In the genomic region with DNA sequence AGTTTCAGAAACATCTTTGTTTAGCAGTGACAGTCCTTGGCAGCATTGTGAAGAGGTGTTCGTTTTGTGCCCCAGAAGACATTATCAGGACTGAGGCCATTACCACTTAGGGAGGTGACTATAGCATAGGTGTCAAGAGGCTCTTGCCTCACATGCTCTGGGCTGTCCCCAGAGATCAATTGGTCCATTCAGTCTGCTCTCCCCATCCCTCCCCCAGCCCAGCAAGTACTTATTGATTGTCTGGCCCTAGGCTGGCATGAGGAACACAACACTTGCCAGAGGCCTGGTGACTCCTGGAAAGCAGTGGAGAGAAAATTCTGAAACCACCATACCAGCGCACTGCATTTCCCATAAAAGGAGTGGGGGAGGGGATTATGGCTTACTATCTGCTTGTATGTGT, we compare ENCODE assay signal across 32 mouse cellular contexts. TPM values are rescaled to one million over a fixed set of nuclear protein-coding genes. Genes with fewer than 3 reads are reported as not detected.
"Had no signal": no experiment of that assay in that cellular context is flagged by ENCODE, and none has a peak within 500 bp of the region (broad histone marks: within the 10 kb centered on the region; RNA-seq: fewer than 3 reads in every experiment).

No protein-coding gene starts in this region.

- H3K4me1 ChIP-seq: embryonic facial prominence, embryonic 10.5 days; embryonic facial prominence, embryonic 12.5 days; embryonic facial prominence, embryonic 13.5 days; embryonic facial prominence, embryonic 15.5 days; forebrain, embryonic 10.5 days; forebrain, embryonic 12.5 days; forebrain, embryonic 13.5 days; forebrain, embryonic 15.5 days had no signal

- DNase-seq: cerebellum, adult 2 months; cerebellum, adult 8-10 months; cerebellum, adult 9-10 months; cerebellum, adult 9-11 months; cerebellum, postnatal 10 days; cerebellum, postnatal 14 days; cerebellum, postnatal 25 days; cerebellum, postnatal 36 days; embryo, embryonic 11 days; forebrain, postnatal 0 days; gastrocnemius, adult 2 months; gastrocnemius, postnatal 10 days; gastrocnemius, postnatal 14 days; gastrocnemius, postnatal 25 days; gastrocnemius, postnatal 36 days; heart, adult 11 months; heart, adult 18-20 months; heart, adult 2 months had no signal

- H3K27me3 ChIP-seq: embryonic facial prominence, embryonic 12.5 days; embryonic facial prominence, embryonic 13.5 days; embryonic facial prominence, embryonic 15.5 days; forebrain, embryonic 12.5 days; forebrain, embryonic 13.5 days; forebrain, embryonic 15.5 days had no signal

- H3K4me2 ChIP-seq: embryonic facial prominence, embryonic 12.5 days; embryonic facial prominence, embryonic 13.5 days; embryonic facial prominence, embryonic 15.5 days; forebrain, embryonic 12.5 days; forebrain, embryonic 13.5 days; forebrain, embryonic 15.5 days had no signal

- H3K9me3 ChIP-seq: embryonic facial prominence, embryonic 10.5 days; embryonic facial prominence, embryonic 12.5 days; embryonic facial prominence, embryonic 13.5 days; embryonic facial prominence, embryonic 15.5 days; forebrain, embryonic 10.5 days; forebrain, embryonic 12.5 days; forebrain, embryonic 13.5 days; forebrain, embryonic 15.5 days had no signal

- H3K27ac ChIP-seq: embryonic facial prominence, embryonic 10.5 days; embryonic facial prominence, embryonic 12.5 days; embryonic facial prominence, embryonic 13.5 days; embryonic facial prominence, embryonic 15.5 days; forebrain, embryonic 10.5 days; forebrain, embryonic 12.5 days; forebrain, embryonic 13.5 days; forebrain, embryonic 15.5 days; gastrocnemius, adult 2 months; heart, adult 2 months had no signal

- H3K4me3 ChIP-seq: embryonic facial prominence, embryonic 10.5 days; embryonic facial prominence, embryonic 12.5 days; embryonic facial prominence, embryonic 13.5 days; embryonic facial prominence, embryonic 15.5 days; erythroblast, embryonic 14.5 days; forebrain, embryonic 10.5 days; forebrain, embryonic 12.5 days; forebrain, embryonic 13.5 days; forebrain, embryonic 15.5 days; gastrocnemius, adult 2 months; heart, adult 2 months had no signal

- ATAC-seq: forebrain, embryonic 13.5 days; forebrain, embryonic 14.5 days; forebrain, embryonic 15.5 days; forebrain, embryonic 16.5 days; forebrain, postnatal 0 days had no signal

- H3K9ac ChIP-seq: embryonic facial prominence, embryonic 12.5 days; embryonic facial prominence, embryonic 13.5 days; embryonic facial prominence, embryonic 15.5 days; forebrain, embryonic 12.5 days; forebrain, embryonic 13.5 days; forebrain, embryonic 15.5 days; forebrain, postnatal 0 days had no signal

RNA-seq across cellular contexts. Expression of gene Slc4a3, which starts 8.5 kb away (rescaled TPM):
- total RNA-seq: granulocyte monocyte progenitor cell, adult 5-6 weeks had no signal
- polyA plus RNA-seq: erythroblast, embryonic 14.5 days had no signal

RNA-seq across cellular contexts. Expression of gene Inha, which starts 30.7 kb away (rescaled TPM):
- total RNA-seq: common myeloid progenitor, adult 5-6 weeks; granulocyte monocyte progenitor cell, adult 5-6 weeks had no signal
- polyA plus RNA-seq: erythroblast, embryonic 14.5 days had no signal

RNA-seq across cellular contexts. Expression of gene Obsl1, which starts 31.3 kb away (rescaled TPM):
- total RNA-seq: granulocyte monocyte progenitor cell, adult 5-6 weeks had no signal

RNA-seq across cellular contexts. Expression of gene Tmem198, which starts 58.3 kb away (rescaled TPM):
- total RNA-seq: gastrocnemius, adult 2 months; gastrocnemius, adult 8-10 months; granulocyte monocyte progenitor cell, adult 5-6 weeks had no signal
